Mouse (Mus musculus) CH12.LX (cell line): ENCODE results near the gene Atrx.

Experiments
- CHD1 ChIP-seq: IDR thresholded peaks from 2 replicates; pipeline ENCODE4 v1.6.1; 2012; ENCODE audit warnings: low read depth, low read length, improper control_type of control experiment, inconsistent platforms
- CTCF ChIP-seq, 2 experiments: IDR thresholded peaks in 1 of 2; conservative IDR thresholded peaks in 1 of 2; 2 replicates each; pipeline ENCODE4 v1.5.1; 2011 to 2012; ENCODE audit warnings: low read depth in 2 of 2, low read length in 2 of 2, improper control_type of control experiment in 1 of 2, inconsistent platforms in 1 of 2, mild to moderate bottlenecking in 1 of 2, moderate library complexity in 1 of 2
- EP300 ChIP-seq: IDR thresholded peaks from 2 replicates; pipeline ENCODE4 v1.6.1; 2011; ENCODE audit warnings: low read length, improper control_type of control experiment
- MAX ChIP-seq: IDR thresholded peaks from 2 replicates; pipeline ENCODE4 v1.6.1; 2011; ENCODE audit warnings: low read length, improper control_type of control experiment
- MAZ ChIP-seq: IDR thresholded peaks from 2 replicates; pipeline ENCODE4 v1.6.1; 2012; ENCODE audit warnings: low read depth, mild to moderate bottlenecking, inconsistent platforms, low read length, improper control_type of control experiment, moderate library complexity
- MEF2A ChIP-seq: IDR thresholded peaks from 2 replicates; pipeline ENCODE4 v1.6.1; 2014; ENCODE audit warnings: low read depth, mild to moderate bottlenecking, inconsistent platforms, low read length, improper control_type of control experiment, borderline replicate concordance
- NRF1 ChIP-seq: IDR thresholded peaks from 2 replicates; pipeline ENCODE4 v1.6.1; 2014; ENCODE audit warnings: low read depth, mild to moderate bottlenecking, inconsistent platforms, low read length, improper control_type of control experiment, moderate library complexity
- PAX5 ChIP-seq: IDR thresholded peaks from 2 replicates; pipeline ENCODE4 v1.6.1; 2012; ENCODE audit warnings: low read length, inconsistent platforms, mixed read lengths
- USF1 ChIP-seq: IDR thresholded peaks from 2 replicates; pipeline ENCODE4 v1.6.1; 2014; ENCODE audit warnings: low read depth, mild to moderate bottlenecking, inconsistent platforms, low read length, improper control_type of control experiment

GRCm38 (mm10) chrX:105773281-105773680 is 155.9 kb downstream of the Atrx start:
- TF ChIP-seq MAX (no peak), NRF1 (no peak), EP300 (no peak), CTCF (conservative IDR thresholded peaks at IDR 0.05 in 1 of 2, IDR thresholded peaks at IDR 0.05 in 1 of 2; ENCODE audit: low read depth in 2 of 2, low read length in 2 of 2) (no peak), MEF2A (no peak), USF1 (no peak), MAZ (no peak), PAX5 (no peak), CHD1 (no peak)
